Mouse (Mus musculus) kidney, adult 2 months (tissue): ENCODE results near the gene Bex3.

ENCODE experiments used
- CTCF ChIP-seq: fragments of 200-500 bp; conservative IDR thresholded peaks from 2 replicates; pipeline ENCODE4 v1.5.1; 2011; ENCODE audit warnings: low read depth, mild to moderate bottlenecking, control low read depth, low read length, moderate library complexity, mixed read lengths; ENCODE audit not compliant: insufficient read depth, insufficient read length
- POLR2A ChIP-seq: fragments of 200-500 bp; IDR thresholded peaks from one replicate; pipeline ENCODE4 v1.6.1; 2011; ENCODE audit warnings: low read depth, low read length, control low read depth

GRCm38 (mm10) chrX:136252023-136252729, 17.9 kb upstream of the Bex3 start:
- no peak for TF ChIP-seq CTCF
- no peak for TF ChIP-seq POLR2A
